ENCODE assay signal across 20 mouse cellular contexts in genomic region chr1:84484577-84484976, GRCm38 (mm10).
"Had no signal": no experiment of that assay in that cellular context is flagged by ENCODE, and none has a peak within 500 bp of the region (broad histone marks: within the 10 kb centered on the region; RNA-seq: fewer than 3 reads in every experiment).

No protein-coding gene starts in this region.

- H3K4me3 ChIP-seq: embryonic facial prominence, embryonic 10.5 days; embryonic facial prominence, embryonic 12.5 days; embryonic facial prominence, embryonic 13.5 days; embryonic facial prominence, embryonic 15.5 days; erythroblast, embryonic 14.5 days; forebrain, embryonic 10.5 days; forebrain, embryonic 12.5 days; forebrain, embryonic 13.5 days; forebrain, embryonic 15.5 days; gastrocnemius, adult 2 months; heart, adult 2 months had no signal

- DNase-seq: embryo, embryonic 11 days; forebrain, postnatal 0 days; gastrocnemius, adult 2 months; gastrocnemius, postnatal 10 days; gastrocnemius, postnatal 14 days; gastrocnemius, postnatal 25 days; gastrocnemius, postnatal 36 days; heart, adult 18-20 months; heart, adult 2 months had no signal

- H3K4me1 ChIP-seq: embryonic facial prominence, embryonic 10.5 days; embryonic facial prominence, embryonic 12.5 days; embryonic facial prominence, embryonic 13.5 days; embryonic facial prominence, embryonic 15.5 days; forebrain, embryonic 10.5 days; forebrain, embryonic 13.5 days had no signal

- H3K27ac ChIP-seq: embryonic facial prominence, embryonic 10.5 days; embryonic facial prominence, embryonic 12.5 days; embryonic facial prominence, embryonic 13.5 days; embryonic facial prominence, embryonic 15.5 days; forebrain, embryonic 10.5 days; forebrain, embryonic 12.5 days; forebrain, embryonic 13.5 days; forebrain, embryonic 15.5 days; gastrocnemius, adult 2 months; heart, adult 2 months had no signal

- H3K36me3 ChIP-seq: embryonic facial prominence, embryonic 10.5 days; embryonic facial prominence, embryonic 12.5 days; embryonic facial prominence, embryonic 13.5 days; embryonic facial prominence, embryonic 15.5 days; forebrain, embryonic 10.5 days; forebrain, embryonic 12.5 days; forebrain, embryonic 15.5 days had no signal

- H3K9me3 ChIP-seq: embryonic facial prominence, embryonic 10.5 days; embryonic facial prominence, embryonic 12.5 days; embryonic facial prominence, embryonic 13.5 days; embryonic facial prominence, embryonic 15.5 days; forebrain, embryonic 10.5 days; forebrain, embryonic 12.5 days; forebrain, embryonic 13.5 days; forebrain, embryonic 15.5 days had no signal

- H3K9ac ChIP-seq: embryonic facial prominence, embryonic 12.5 days; embryonic facial prominence, embryonic 13.5 days; embryonic facial prominence, embryonic 15.5 days; forebrain, embryonic 12.5 days; forebrain, embryonic 13.5 days; forebrain, embryonic 15.5 days; forebrain, postnatal 0 days had no signal

- ATAC-seq: forebrain, embryonic 13.5 days; forebrain, embryonic 14.5 days; forebrain, embryonic 15.5 days; forebrain, embryonic 16.5 days; forebrain, postnatal 0 days had no signal

- H3K4me2 ChIP-seq: embryonic facial prominence, embryonic 12.5 days; embryonic facial prominence, embryonic 13.5 days; embryonic facial prominence, embryonic 15.5 days; forebrain, embryonic 12.5 days; forebrain, embryonic 13.5 days; forebrain, embryonic 15.5 days had no signal

- H3K27me3 ChIP-seq: embryonic facial prominence, embryonic 12.5 days; embryonic facial prominence, embryonic 13.5 days; embryonic facial prominence, embryonic 15.5 days; forebrain, embryonic 12.5 days; forebrain, embryonic 13.5 days; forebrain, embryonic 15.5 days had no signal
